15 mouse cellular contexts compared by ENCODE assay signal in the genomic region with DNA sequence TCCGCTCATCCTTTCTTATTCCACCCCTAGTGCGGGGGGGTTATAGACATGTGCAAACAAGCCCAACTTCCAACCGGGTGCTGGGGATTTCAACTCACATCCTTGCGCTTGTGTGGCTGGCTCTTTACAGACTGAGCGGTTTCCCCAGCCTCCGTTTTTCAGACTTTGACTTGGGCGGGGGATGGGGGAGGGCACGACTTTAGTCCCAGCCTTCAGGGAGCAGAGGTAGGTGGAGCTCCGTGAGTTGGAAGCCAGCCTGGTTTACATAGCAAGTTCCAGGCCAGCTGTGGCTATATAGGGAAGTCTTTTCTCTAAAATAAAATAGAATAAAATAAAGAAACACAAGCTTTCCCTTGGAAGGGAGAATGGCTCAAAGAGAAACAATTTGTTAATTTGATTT. TPM values are rescaled to one million over a fixed set of nuclear protein-coding genes. Genes with fewer than 3 reads are reported as not detected.
DNase-seq lines count a peak whose midpoint lies in the region; ATAC-seq and TF ChIP-seq lines count a peak whose summit lies in the region.
"Had no signal": no experiment of that assay in that cellular context is flagged by ENCODE, and none has a peak within 500 bp of the region (broad histone marks: within the 10 kb centered on the region; RNA-seq: fewer than 3 reads in every experiment).

No protein-coding gene starts in this region.

- no peaks in the 10 kb centered on the region for H3K27me3 ChIP-seq in limb, embryonic 14.5 days (ENCODE audit: control insufficient read depth, insufficient read depth, low read length)
- 0 out of 2 replicates have a peak, but pooled peaks cover 15% of the 10 kb centered on the region for H3K27me3 ChIP-seq in limb, embryonic 10.5 days (ENCODE audit: low read depth, poor library complexity, severe bottlenecking)
- H3K27me3 ChIP-seq in embryonic facial prominence, embryonic 14.5 days (replicated peaks; ENCODE audit: control insufficient read depth, insufficient read depth, low read length) = no peaks in the 10 kb centered on the region
- H3K27me3 ChIP-seq in stomach, embryonic 16.5 days (ENCODE audit: control insufficient read depth, insufficient read depth, low read length) = no peaks in the 10 kb centered on the region
- H3K27me3 ChIP-seq: midbrain, embryonic 12.5 days had no signal

- no peak for ATAC-seq in limb, embryonic 14.5 days (ENCODE audit: low FRiP score, low read depth)
- peak; percentile 69 for ATAC-seq in embryonic facial prominence, embryonic 14.5 days (ENCODE audit: low read depth)
- peak; percentile 72; the same call in 1 of the 2 replicates for ATAC-seq in stomach, embryonic 16.5 days (ENCODE audit: insufficient read depth, low FRiP score)

- H3K9me3 ChIP-seq in limb, embryonic 14.5 days (ENCODE audit: control insufficient read depth, low read length) = no peaks in the 10 kb centered on the region
- no peaks in the 10 kb centered on the region for H3K9me3 ChIP-seq in limb, embryonic 10.5 days (replicated peaks)
- H3K9me3 ChIP-seq in embryonic facial prominence, embryonic 14.5 days (ENCODE audit: control insufficient read depth, low read length) = no peaks in the 10 kb centered on the region
- no peaks in the 10 kb centered on the region for H3K9me3 ChIP-seq in stomach, embryonic 16.5 days (replicated peaks; ENCODE audit: control insufficient read depth, low read length)
- H3K9me3 ChIP-seq: forebrain, embryonic 12.5 days; heart, embryonic 13.5 days; hindbrain, embryonic 10.5 days; liver, embryonic 13.5 days; midbrain, embryonic 12.5 days had no signal

- no peaks in the 10 kb centered on the region for H3K36me3 ChIP-seq in limb, embryonic 14.5 days (ENCODE audit: control insufficient read depth, insufficient read depth, low read length)
- no peaks in the 10 kb centered on the region for H3K36me3 ChIP-seq in limb, embryonic 10.5 days
- H3K36me3 ChIP-seq in embryonic facial prominence, embryonic 14.5 days (ENCODE audit: control insufficient read depth, insufficient read depth, low read length) = no peaks in the 10 kb centered on the region
- H3K36me3 ChIP-seq in stomach, embryonic 16.5 days (ENCODE audit: control insufficient read depth, insufficient read depth, low read length) = no peaks in the 10 kb centered on the region
- H3K36me3 ChIP-seq: forebrain, embryonic 12.5 days; heart, embryonic 13.5 days; hindbrain, embryonic 10.5 days; liver, embryonic 13.5 days; midbrain, embryonic 12.5 days had no signal

- no peak overlapping the region for H3K9ac ChIP-seq in limb, embryonic 14.5 days (ENCODE audit: low read depth, low read length, severe bottlenecking)
- no peak overlapping the region for H3K9ac ChIP-seq in embryonic facial prominence, embryonic 14.5 days (ENCODE audit: low read depth, low read length)
- 0 out of 2 replicates have a peak overlapping the region, but pooled peaks have one; percentile 4 for H3K9ac ChIP-seq in stomach, embryonic 16.5 days (ENCODE audit: low read length)
- H3K9ac ChIP-seq: forebrain, embryonic 12.5 days; heart, embryonic 13.5 days; liver, embryonic 13.5 days; midbrain, embryonic 12.5 days had no signal

- peak; percentile 27 for DNase-seq in limb, embryonic 14.5 days (ENCODE audit: low spot score)
- DNase-seq in limb, embryonic 10.5 days (ENCODE audit: low spot score) = no peak
- peak; percentile 22 for DNase-seq in NIH3T3 (ENCODE audit: low read depth)
- peak; percentile 66 for DNase-seq in embryonic facial prominence, embryonic 14.5 days (ENCODE audit: low spot score)
- no peak for DNase-seq in urinary bladder, adult 2 months (ENCODE audit: low spot score)
- DNase-seq in cerebellum, adult 8-10 months = no peak
- DNase-seq: liver, embryonic 13.5 days; lung, postnatal 36 days; spleen, adult 18-20 months had no signal

- H3K4me3 ChIP-seq in limb, embryonic 14.5 days (replicated peaks; ENCODE audit: low read length) = no peak overlapping the region
- H3K4me3 ChIP-seq in limb, embryonic 10.5 days = no peak overlapping the region
- H3K4me3 ChIP-seq in embryonic facial prominence, embryonic 14.5 days (ENCODE audit: low read depth, low read length) = no peak overlapping the region
- no peak overlapping the region for H3K4me3 ChIP-seq in stomach, embryonic 16.5 days (replicated peaks; ENCODE audit: low read length)
- H3K4me3 ChIP-seq: forebrain, embryonic 12.5 days; heart, embryonic 13.5 days; hindbrain, embryonic 10.5 days; liver, embryonic 13.5 days; midbrain, embryonic 12.5 days; myocyte had no signal

- no peaks in the 10 kb centered on the region for H3K4me1 ChIP-seq in limb, embryonic 14.5 days (ENCODE audit: control insufficient read depth, insufficient read depth, low read length)
- no peaks in the 10 kb centered on the region for H3K4me1 ChIP-seq in limb, embryonic 10.5 days
- no peaks in the 10 kb centered on the region for H3K4me1 ChIP-seq in embryonic facial prominence, embryonic 14.5 days (ENCODE audit: control insufficient read depth, insufficient read depth, low read length)
- H3K4me1 ChIP-seq in stomach, embryonic 16.5 days (ENCODE audit: control insufficient read depth, insufficient read depth, low read length) = no peaks in the 10 kb centered on the region
- H3K4me1 ChIP-seq: forebrain, embryonic 12.5 days; heart, embryonic 13.5 days; liver, embryonic 13.5 days; midbrain, embryonic 12.5 days had no signal

- H3K27ac ChIP-seq in limb, embryonic 14.5 days (replicated peaks; ENCODE audit: low read depth, low read length) = no peak overlapping the region
- H3K27ac ChIP-seq in limb, embryonic 10.5 days = no peak overlapping the region
- no peak overlapping the region for H3K27ac ChIP-seq in embryonic facial prominence, embryonic 14.5 days (replicated peaks; ENCODE audit: low read depth, low read length)
- H3K27ac ChIP-seq in stomach, embryonic 16.5 days (ENCODE audit: low read length) = no peak overlapping the region
- H3K27ac ChIP-seq: forebrain, embryonic 12.5 days; heart, embryonic 13.5 days; hindbrain, embryonic 10.5 days; liver, embryonic 13.5 days; midbrain, embryonic 12.5 days had no signal

- no peak for TF ChIP-seq POLR2A in limb, embryonic 14.5 days (IDR thresholded peaks at IDR 0.05; ENCODE audit: borderline replicate concordance, extremely low read depth, insufficient read depth, insufficient read length)

- no peak overlapping the region for H3K4me2 ChIP-seq in limb, embryonic 14.5 days (replicated peaks; ENCODE audit: low read depth, low read length, severe bottlenecking)
- no peak overlapping the region for H3K4me2 ChIP-seq in embryonic facial prominence, embryonic 14.5 days (ENCODE audit: low read depth, low read length)
- no peak overlapping the region for H3K4me2 ChIP-seq in stomach, embryonic 16.5 days (ENCODE audit: low read depth, low read length)
- H3K4me2 ChIP-seq: forebrain, embryonic 12.5 days; heart, embryonic 13.5 days; liver, embryonic 13.5 days; midbrain, embryonic 12.5 days had no signal

- 27% methylated on average over 9 of the region's 9 CpGs for WGBS in limb, embryonic 14.5 days
- WGBS in limb, embryonic 10.5 days = 28% methylated on average over 9 of the region's 9 CpGs
- WGBS in embryonic facial prominence, embryonic 14.5 days = 19% methylated on average over 9 of the region's 9 CpGs
- WGBS in stomach, embryonic 16.5 days = 18% methylated on average over 9 of the region's 9 CpGs

RNA-seq across cellular contexts. Expression of gene Krtdap, which starts 4.2 kb away (rescaled TPM):
- 290 and 318 TPM in 2 replicates for polyA plus RNA-seq in limb, embryonic 14.5 days (2012; rRNA removed)
- polyA plus RNA-seq in limb, embryonic 14.5 days (2014; fragmentation: Nextera tagmentation; extraction: Ambion mirVana) = 833 and 1,442 TPM in 2 replicates
- polyA plus RNA-seq in limb, embryonic 10.5 days (2016; fragmentation: Nextera tagmentation; extraction: Ambion mirVana) = not detected in 2 replicates
- 428 and 557 TPM in 2 replicates for polyA plus RNA-seq in embryonic facial prominence, embryonic 14.5 days (2014; fragmentation: Nextera tagmentation; extraction: Ambion mirVana)
- polyA plus RNA-seq in stomach, embryonic 16.5 days (2015; fragmentation: Nextera tagmentation; extraction: Ambion mirVana) = 767 and 1,136 TPM in 2 replicates
- polyA plus RNA-seq in urinary bladder, adult 2 months (2012; rRNA removed) = 29.5 and 47.2 TPM in 2 replicates
- polyA plus RNA-seq: forebrain, embryonic 12.5 days; hindbrain, embryonic 10.5 days; midbrain, embryonic 12.5 days; myocyte had no signal

RNA-seq across cellular contexts. Expression of gene Dmkn, which starts 28.4 kb away (rescaled TPM):
- polyA plus RNA-seq in limb, embryonic 14.5 days (2012; rRNA removed) = 124 and 151 TPM in 2 replicates
- polyA plus RNA-seq in limb, embryonic 14.5 days (2014; fragmentation: Nextera tagmentation; extraction: Ambion mirVana) = 168 and 289 TPM in 2 replicates
- not detected in 2 replicates for polyA plus RNA-seq in limb, embryonic 10.5 days (2016; fragmentation: Nextera tagmentation; extraction: Ambion mirVana)
- 123 and 159 TPM in 2 replicates for polyA plus RNA-seq in embryonic facial prominence, embryonic 14.5 days (2014; fragmentation: Nextera tagmentation; extraction: Ambion mirVana)
- polyA plus RNA-seq in stomach, embryonic 16.5 days (2015; fragmentation: Nextera tagmentation; extraction: Ambion mirVana) = 391 and 628 TPM in 2 replicates
- 9.8 and 16.2 TPM in 2 replicates for polyA plus RNA-seq in urinary bladder, adult 2 months (2012; rRNA removed)
- polyA plus RNA-seq: forebrain, embryonic 12.5 days; liver, embryonic 13.5 days; myocyte had no signal

RNA-seq across cellular contexts. Expression of gene Ffar2, which starts 31.7 kb away (rescaled TPM):
- polyA plus RNA-seq in limb, embryonic 14.5 days (2012; rRNA removed) = 0.12 and 0.18 TPM in 2 replicates
- 0.44 TPM in 1 of 2 replicates, not detected in the other for polyA plus RNA-seq in limb, embryonic 14.5 days (2014; fragmentation: Nextera tagmentation; extraction: Ambion mirVana)
- polyA plus RNA-seq in limb, embryonic 10.5 days (2016; fragmentation: Nextera tagmentation; extraction: Ambion mirVana) = not detected in 2 replicates
- 0.14 and 0.46 TPM in 2 replicates for polyA plus RNA-seq in embryonic facial prominence, embryonic 14.5 days (2014; fragmentation: Nextera tagmentation; extraction: Ambion mirVana)
- 8.2 and 11.6 TPM in 2 replicates for polyA plus RNA-seq in stomach, embryonic 16.5 days (2015; fragmentation: Nextera tagmentation; extraction: Ambion mirVana)
- 0.46 and 0.55 TPM in 2 replicates for polyA plus RNA-seq in urinary bladder, adult 2 months (2012; rRNA removed)
- polyA plus RNA-seq: forebrain, embryonic 12.5 days; heart, embryonic 13.5 days; hindbrain, embryonic 10.5 days; midbrain, embryonic 12.5 days; myocyte had no signal

RNA-seq across cellular contexts. Expression of gene Sbsn, which starts 40.6 kb away (rescaled TPM):
- 15.1 and 28.4 TPM in 2 replicates for polyA plus RNA-seq in limb, embryonic 14.5 days (2012; rRNA removed)
- polyA plus RNA-seq in limb, embryonic 14.5 days (2014; fragmentation: Nextera tagmentation; extraction: Ambion mirVana) = 21.3 and 38.7 TPM in 2 replicates
- polyA plus RNA-seq in limb, embryonic 10.5 days (2016; fragmentation: Nextera tagmentation; extraction: Ambion mirVana) = 1.1 and 1.4 TPM in 2 replicates
- 12.4 and 33.7 TPM in 2 replicates for polyA plus RNA-seq in embryonic facial prominence, embryonic 14.5 days (2014; fragmentation: Nextera tagmentation; extraction: Ambion mirVana)
- polyA plus RNA-seq in stomach, embryonic 16.5 days (2015; fragmentation: Nextera tagmentation; extraction: Ambion mirVana) = 62.5 and 98.8 TPM in 2 replicates
- polyA plus RNA-seq in urinary bladder, adult 2 months (2012; rRNA removed) = 17.9 and 21.2 TPM in 2 replicates

RNA-seq across cellular contexts. Expression of gene Gapdhs, which starts 48.4 kb away (rescaled TPM):
- polyA plus RNA-seq in limb, embryonic 14.5 days (2012; rRNA removed) = not detected in 2 replicates
- 0.75 TPM in 1 of 2 replicates, not detected in the other for polyA plus RNA-seq in limb, embryonic 14.5 days (2014; fragmentation: Nextera tagmentation; extraction: Ambion mirVana)
- polyA plus RNA-seq in limb, embryonic 10.5 days (2016; fragmentation: Nextera tagmentation; extraction: Ambion mirVana) = 0.43 TPM in 1 of 2 replicates, not detected in the other
- polyA plus RNA-seq in embryonic facial prominence, embryonic 14.5 days (2014; fragmentation: Nextera tagmentation; extraction: Ambion mirVana) = 0.33 and 0.38 TPM in 2 replicates
- polyA plus RNA-seq in stomach, embryonic 16.5 days (2015; fragmentation: Nextera tagmentation; extraction: Ambion mirVana) = 0.28 and 0.40 TPM in 2 replicates
- not detected in 2 replicates for polyA plus RNA-seq in urinary bladder, adult 2 months (2012; rRNA removed)
- polyA plus RNA-seq: liver, embryonic 13.5 days had no signal

Comparison
In these comparisons a context has a peak if more than half of its experiments do, and no peak if none do; other contexts are left out.
1. DNase-seq: peak in limb, embryonic 14.5 days (single experiment), NIH3T3 (single experiment) and embryonic facial prominence, embryonic 14.5 days (single experiment); none in limb, embryonic 10.5 days (single experiment), urinary bladder, adult 2 months (single experiment) and cerebellum, adult 8-10 months (single experiment).
2. RNA of gene Krtdap, which starts 4.2 kb away (polyA plus RNA-seq): 290 to 1,442 TPM in limb, embryonic 14.5 days, 767 to 1,136 TPM in stomach, embryonic 16.5 days, 428 to 557 TPM in embryonic facial prominence, embryonic 14.5 days and 29.5 to 47.2 TPM in urinary bladder, adult 2 months; not detected in limb, embryonic 10.5 days; every median in the first group is over 10 times any median in the second.
3. RNA of gene Dmkn, which starts 28.4 kb away (polyA plus RNA-seq): 391 to 628 TPM in stomach, embryonic 16.5 days, 124 to 289 TPM in limb, embryonic 14.5 days, 123 to 159 TPM in embryonic facial prominence, embryonic 14.5 days and 9.8 to 16.2 TPM in urinary bladder, adult 2 months; not detected in limb, embryonic 10.5 days; every median in the first group is over 10 times any median in the second.